Mouse (Mus musculus) hindbrain, embryonic 12.5 days (tissue): ENCODE measurements at regions not wholly inside any gene's neighbourhood (a gene's known extent, or its start where the extent isn't known, plus 50 kb on each side); places are given as distances from the start of the nearest gene placed in this dataset. TPM values are rescaled to one million over a fixed set of nuclear protein-coding genes. Genes with fewer than 3 reads are reported as not detected.

ENCODE experiments used
- ATAC-seq: fragments of 200-750 bp; cut with Nextera tagmentation; 2 replicates; pipeline ENCODE4 v1.8.0; 2017; ENCODE audit warnings: moderate TSS enrichment; ENCODE audit not compliant: low FRiP score
- H3K27ac ChIP-seq: fragments of 300-500 bp; sonication (generic); 2 replicates; pipeline ENCODE4 v1.5.1; 2016; ENCODE audit warnings: mild to moderate bottlenecking
- H3K27me3 ChIP-seq: fragments of 300-500 bp; sonication (generic); 2 replicates; pipeline ENCODE4 v1.6.1; 2016; ENCODE audit warnings: mild to moderate bottlenecking
- H3K36me3 ChIP-seq: fragments of 300-500 bp; sonication (generic); 2 replicates; pipeline ENCODE4 v1.6.1; 2016; ENCODE audit warnings: mild to moderate bottlenecking
- H3K4me1 ChIP-seq: fragments of 300-500 bp; sonication (generic); 2 replicates; pipeline ENCODE4 v1.6.1; 2016
- H3K4me2 ChIP-seq: fragments of 300-500 bp; sonication (generic); replicated peaks from 2 replicates; pipeline ENCODE4 v1.6.1; 2016; ENCODE audit warnings: mild to moderate bottlenecking
- H3K4me3 ChIP-seq: fragments of 300-500 bp; sonication (generic); 2 replicates; pipeline ENCODE4 v1.5.1; 2016; ENCODE audit warnings: mild to moderate bottlenecking
- H3K9ac ChIP-seq: fragments of 300-500 bp; sonication (generic); 2 replicates; pipeline ENCODE4 v1.6.1; 2016; ENCODE audit warnings: mild to moderate bottlenecking, moderate library complexity
- H3K9me3 ChIP-seq: fragments of 300-500 bp; sonication (generic); replicated peaks from 2 replicates; pipeline ENCODE4 v1.6.1; 2016; ENCODE audit warnings: mild to moderate bottlenecking
- WGBS: fragments of 180-500 bp; shearing (Covaris S2); methylation state at CpG from one replicate; pipeline ENCODE4 v1.1.7; 2016; 5-methylcytosine and 5-hydroxymethylcytosine counted together
- microRNA-seq: library from miRNA; unstranded; fragments of <30 nt; microRNA quantifications from one replicate; pipeline ENCODE4, GENCODE M21; 2017

- whole genome bisulfite sequencing = 36% methylated on average over 4 of the region's 4 CpGs
- no peaks in the 10 kb centered on the region for H3K27me3 ChIP-seq
- peaks cover 5% of the 10 kb centered on the region; the same call in 1 of the 2 replicates for H3K9me3 ChIP-seq
- H3K27ac ChIP-seq = peak overlapping the region; percentile 85
- H3K4me1 ChIP-seq = peaks cover 39% of the 10 kb centered on the region
- no peak overlapping the region for H3K4me3 ChIP-seq
- ATAC-seq = no peak
- H3K36me3 ChIP-seq = no peaks in the 10 kb centered on the region
- no peak overlapping the region for H3K4me2 ChIP-seq
- H3K9ac ChIP-seq = no peak overlapping the region
These were observed 74.7 kb upstream of the Pmfbp1 start for GRCm38 (mm10) chr8:109419029-109419596.

- no peak overlapping the region for H3K4me3 ChIP-seq
- H3K4me2 ChIP-seq = no peak overlapping the region
- H3K9me3 ChIP-seq = peaks cover 5% of the 10 kb centered on the region; the same call in 1 of the 2 replicates
- H3K27ac ChIP-seq = no peak overlapping the region
- ATAC-seq = no peak
- no peaks in the 10 kb centered on the region for H3K36me3 ChIP-seq
- H3K27me3 ChIP-seq = no peaks in the 10 kb centered on the region
- H3K9ac ChIP-seq = no peak overlapping the region
- WGBS = 80% methylated on average over 5 of the region's 5 CpGs
- peaks cover 5% of the 10 kb centered on the region; the same call in 1 of the 2 replicates for H3K4me1 ChIP-seq
These were observed 69.8 kb upstream of the Pmfbp1 start for GRCm38 (mm10) chr8:109424004-109424403.

- Histone ChIP-seq H3K9ac (no peak overlapping the region), H3K4me3 (no peak overlapping the region), H3K27ac (no peak overlapping the region), H3K36me3 (no peaks in the 10 kb centered on the region), H3K27me3 (no peaks in the 10 kb centered on the region), H3K4me1 (no peaks in the 10 kb centered on the region), H3K4me2 (no peak overlapping the region), H3K9me3 (no peaks in the 10 kb centered on the region)
- 83% methylated on average over 9 of the region's 9 CpGs for WGBS
- ATAC-seq = no peak
These were observed 65.3 kb upstream of the Pmfbp1 start for GRCm38 (mm10) chr8:109428551-109428950.

- H3K27me3 ChIP-seq = no peaks in the 10 kb centered on the region
- H3K4me2 ChIP-seq = no peak overlapping the region
- 93% methylated on average over 12 of the region's 12 CpGs for WGBS
- H3K36me3 ChIP-seq = no peaks in the 10 kb centered on the region
- ATAC-seq = no peak
- peaks cover 6% of the 10 kb centered on the region for H3K4me1 ChIP-seq
- H3K4me3 ChIP-seq = no peak overlapping the region
- H3K27ac ChIP-seq = no peak overlapping the region
- H3K9ac ChIP-seq = no peak overlapping the region
- H3K9me3 ChIP-seq = no peaks in the 10 kb centered on the region
These were observed 59.3 kb upstream of the Pmfbp1 start for GRCm38 (mm10) chr8:109434538-109434937.

- Histone ChIP-seq H3K9ac (no peak overlapping the region), H3K4me1 (peaks cover 6% of the 10 kb centered on the region), H3K9me3 (no peaks in the 10 kb centered on the region), H3K36me3 (no peaks in the 10 kb centered on the region), H3K4me2 (no peak overlapping the region), H3K27ac (peak overlapping the region; percentile 82), H3K27me3 (no peaks in the 10 kb centered on the region), H3K4me3 (no peak overlapping the region)
- 91% methylated on average over 4 of the region's 4 CpGs for WGBS
- ATAC-seq = 0 out of 2 replicates have a peak, but pooled peaks have one; percentile 36
These were observed 57.8 kb upstream of the Pmfbp1 start for GRCm38 (mm10) chr8:109436056-109436455.

- peak; percentile 87 for ATAC-seq
- H3K4me3 ChIP-seq = no peak overlapping the region
- H3K9ac ChIP-seq = peak overlapping the region; percentile 38; the same call in 1 of the 2 replicates
- H3K36me3 ChIP-seq = no peaks in the 10 kb centered on the region
- WGBS = 26% methylated on average over 19 of the region's 19 CpGs
- peak overlapping the region; percentile 30 for H3K4me2 ChIP-seq
- peaks cover 6% of the 10 kb centered on the region for H3K4me1 ChIP-seq
- no peaks in the 10 kb centered on the region for H3K9me3 ChIP-seq
- H3K27ac ChIP-seq = peak overlapping the region; percentile 82
- H3K27me3 ChIP-seq = no peaks in the 10 kb centered on the region
These were observed 56.8 kb upstream of the Pmfbp1 start for GRCm38 (mm10) chr8:109436830-109437567.

GRCm38 (mm10) chr8:109438531-109438930 is 55.3 kb upstream of the Pmfbp1 start:
- H3K4me2 ChIP-seq = no peak overlapping the region
- H3K27me3 ChIP-seq = no peaks in the 10 kb centered on the region
- no peak for ATAC-seq
- no peak overlapping the region for H3K4me3 ChIP-seq
- H3K9ac ChIP-seq = no peak overlapping the region
- no peaks in the 10 kb centered on the region for H3K9me3 ChIP-seq
- 97% methylated on average over 7 of the region's 7 CpGs for WGBS
- peaks cover 6% of the 10 kb centered on the region for H3K4me1 ChIP-seq
- no peak overlapping the region for H3K27ac ChIP-seq
- no peaks in the 10 kb centered on the region for H3K36me3 ChIP-seq

Small RNA genes lying in the stretch of these regions (microRNA-seq; reads per million reads assigned to microRNA genes)
- gene Gm23163 = not detected
